Mouse (Mus musculus) kidney, adult 2 months (tissue): ENCODE results near the gene Med25. TPM values are rescaled to one million over a fixed set of nuclear protein-coding genes. Genes with fewer than 3 reads are reported as not detected.

Experiments
- DNase-seq: peaks from one replicate; pipeline ENCODE4 v3.0.0; 2021
- H3K27ac ChIP-seq: fragments of 200-500 bp; 2 replicates; pipeline ENCODE4 v1.5.1; 2012; ENCODE audit warnings: low read depth, low read length, control low read depth, inconsistent platforms; ENCODE audit not compliant: insufficient read depth
- H3K27me3 ChIP-seq: fragments of 200-500 bp; replicated peaks from 2 replicates; pipeline ENCODE4 v1.6.1; 2012; ENCODE audit warnings: mild to moderate bottlenecking, moderate library complexity, low read length, inconsistent platforms; ENCODE audit not compliant: control insufficient read depth, insufficient read depth
- H3K36me3 ChIP-seq: fragments of 200-500 bp; 2 replicates; pipeline ENCODE4 v1.6.1; 2012; ENCODE audit warnings: mild to moderate bottlenecking, moderate library complexity, low read length, inconsistent platforms; ENCODE audit not compliant: control insufficient read depth, insufficient read depth
- H3K4me1 ChIP-seq: fragments of 200-500 bp; 2 replicates; pipeline ENCODE4 v1.6.1; 2011; ENCODE audit warnings: low read length; ENCODE audit not compliant: control insufficient read depth, insufficient read depth
- H3K4me3 ChIP-seq: fragments of 200-500 bp; 2 replicates; pipeline ENCODE4 v1.5.1; 2011; ENCODE audit warnings: mild to moderate bottlenecking, low read depth, low read length, control low read depth; ENCODE audit not compliant: insufficient read depth
- CTCF ChIP-seq: fragments of 200-500 bp; conservative IDR thresholded peaks from 2 replicates; pipeline ENCODE4 v1.5.1; 2011; ENCODE audit warnings: low read depth, mild to moderate bottlenecking, control low read depth, low read length, moderate library complexity, mixed read lengths; ENCODE audit not compliant: insufficient read depth, insufficient read length
- POLR2A ChIP-seq: fragments of 200-500 bp; IDR thresholded peaks from one replicate; pipeline ENCODE4 v1.6.1; 2011; ENCODE audit warnings: low read depth, low read length, control low read depth
- WGBS: fragments of 180-500 bp; shearing (Covaris S2); methylation state at CpG from one replicate; pipeline ENCODE4 v1.1.7; 2018; 5-methylcytosine and 5-hydroxymethylcytosine counted together
- polyA plus RNA-seq: library from polyadenylated mRNA; depleted of rRNA; stranded (reverse); fragments of >200 nt; gene quantifications from 2 replicates; pipeline ENCODE4 v1.2.3, GENCODE M21; 2012

Med25 gene
- polyA plus RNA-seq, 1 experiment: 181 TPM

DNA sequence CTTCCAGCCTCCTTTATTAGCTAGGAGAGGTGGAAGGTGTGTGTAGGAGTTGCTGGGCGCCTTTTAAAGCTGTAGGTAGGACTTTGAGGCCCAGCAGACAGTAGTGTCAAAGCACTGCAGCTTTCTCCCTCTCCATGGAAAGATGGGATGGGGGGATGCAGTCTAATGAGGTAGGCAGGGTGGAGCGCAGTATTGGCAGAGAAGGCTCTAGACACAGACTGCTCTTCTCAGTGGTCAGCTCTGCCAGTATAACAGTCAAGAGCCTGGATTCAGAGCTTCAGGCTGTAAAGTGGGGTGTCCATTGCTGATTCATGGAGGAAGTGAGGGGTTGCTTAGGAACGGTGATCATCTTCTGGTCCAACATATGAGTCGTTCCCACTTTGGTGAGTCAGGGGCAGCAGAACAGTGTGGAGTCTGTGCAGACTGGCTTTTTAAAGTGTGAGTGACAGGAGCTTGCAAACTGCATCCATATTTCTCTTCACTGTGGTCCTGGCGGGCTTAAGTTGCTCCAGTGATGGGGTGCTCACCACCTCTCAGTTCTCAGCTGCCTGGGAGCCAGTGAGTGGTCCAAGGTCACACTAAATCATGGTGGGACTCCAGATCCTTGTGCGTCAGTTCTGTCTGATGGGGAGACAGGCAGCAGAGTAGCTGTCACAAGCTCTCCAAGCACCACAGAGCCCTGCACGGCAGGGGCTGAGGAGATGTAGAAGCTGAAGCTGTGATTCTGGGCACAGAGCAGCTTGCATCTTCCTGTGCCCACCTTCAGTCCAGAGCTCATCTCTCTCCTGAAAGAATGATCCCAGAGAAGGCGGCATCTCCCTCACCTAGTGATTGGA is 41.5 kb downstream of the Med25 start:
- peaks cover 26% of the 10 kb centered on the region for H3K4me1 ChIP-seq
- WGBS: 59% methylated on average over 8 of the region's 8 CpGs
- 0 out of 2 replicates have a peak, but pooled peaks cover 2% of the 10 kb centered on the region for H3K36me3 ChIP-seq
- TF ChIP-seq POLR2A (no peak), CTCF (no peak)
- DNase-seq: no peak
- no peaks in the 10 kb centered on the region for H3K27me3 ChIP-seq
- H3K27ac ChIP-seq: peak overlapping the region; percentile 98; the same call in 1 of the 2 replicates
- H3K4me3 ChIP-seq: peak overlapping the region; percentile 79

DNA sequence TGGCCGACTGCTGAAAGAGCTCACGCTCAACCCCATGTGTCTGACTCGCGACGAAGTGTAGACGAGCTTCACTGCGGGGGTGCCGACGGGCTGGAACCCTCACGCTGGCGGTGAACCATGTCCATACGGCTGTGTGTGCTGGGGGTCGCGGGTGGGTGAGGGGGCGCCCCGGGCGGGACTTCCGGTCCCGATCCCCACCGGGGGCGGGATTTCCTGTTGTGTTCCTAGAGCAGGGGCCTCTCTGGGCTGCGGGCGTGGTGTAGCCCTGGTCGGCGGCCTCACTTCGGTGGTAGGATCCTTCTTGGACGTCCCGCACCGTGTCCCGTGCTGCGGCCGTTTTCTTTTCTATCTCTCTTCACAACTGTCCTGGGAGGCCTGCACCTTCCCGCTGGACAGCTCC is 42.4 kb downstream of the Med25 start:
- Histone ChIP-seq H3K4me3 (peak overlapping the region; percentile 79), H3K36me3 (0 out of 2 replicates have a peak, but pooled peaks cover 4% of the 10 kb centered on the region), H3K27ac (peak overlapping the region; percentile 98), H3K4me1 (peaks cover 23% of the 10 kb centered on the region), H3K27me3 (no peaks in the 10 kb centered on the region)
- peak; percentile 84 for DNase-seq
- no peak for TF ChIP-seq POLR2A
- TF ChIP-seq CTCF: no peak
- WGBS: 0% methylated on average over 33 of the region's 33 CpGs

GRCm38 (mm10) chr7:44849416-44850111 is 42.9 kb downstream of the Med25 start:
- H3K4me1 ChIP-seq: peaks cover 21% of the 10 kb centered on the region
- under 1% methylated on average over 41 of the region's 41 CpGs for WGBS
- H3K27me3 ChIP-seq: no peaks in the 10 kb centered on the region
- peak; percentile 96 for DNase-seq
- peak overlapping the region; percentile 98 for H3K27ac ChIP-seq
- H3K4me3 ChIP-seq: peak overlapping the region; percentile 79
- 0 out of 2 replicates have a peak, but pooled peaks cover 4% of the 10 kb centered on the region for H3K36me3 ChIP-seq
- TF ChIP-seq CTCF: no peak
- TF ChIP-seq POLR2A: peak; percentile 3

DNA sequence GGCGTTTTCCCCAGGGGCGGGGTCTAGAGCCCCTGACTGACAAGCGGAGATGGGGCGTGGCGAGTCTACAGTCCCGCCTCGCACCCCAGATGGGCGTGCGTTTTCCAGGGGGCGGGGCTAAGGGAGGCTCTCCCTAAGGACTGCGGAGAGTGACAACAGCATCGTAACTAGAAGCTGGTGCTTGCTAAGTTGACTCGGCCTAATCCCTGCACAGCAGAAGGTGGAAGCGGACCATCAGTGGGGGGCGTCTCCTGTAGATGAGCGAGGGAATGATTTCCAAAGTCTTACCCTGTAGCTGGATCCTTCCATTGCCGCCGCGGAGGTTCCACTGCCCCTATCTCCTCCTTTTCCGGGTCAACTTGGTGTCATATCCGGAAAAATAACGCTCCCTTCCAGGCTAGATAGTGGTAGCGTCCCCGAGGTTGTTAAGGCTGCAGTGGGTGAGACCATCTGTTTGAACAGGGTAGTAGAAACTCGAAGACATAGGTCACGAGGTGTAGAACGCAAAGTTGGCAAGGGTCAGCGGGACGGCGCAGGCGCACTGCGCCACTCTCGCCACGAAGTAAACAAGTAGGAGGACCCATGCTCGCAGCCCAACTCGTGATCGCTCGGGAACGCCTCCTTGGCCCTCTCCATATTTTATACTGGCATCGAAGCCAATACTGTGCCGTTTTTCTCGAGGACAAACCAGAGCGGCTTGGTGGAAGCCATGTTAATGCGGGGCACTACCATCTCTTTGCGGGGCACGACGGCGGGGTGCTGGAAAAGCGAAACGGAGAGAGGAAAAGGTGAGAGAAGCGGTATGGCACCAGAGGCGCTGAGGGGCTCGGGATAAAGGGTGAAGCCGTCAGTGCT is 43.7 kb downstream of the Med25 start, which contains the start of the genes Akt1s1 and Tbc1d17:
TSS of gene Akt1s1 (plus strand) at position 431 of the 855 bp plus-strand sequence.
TSS of gene Tbc1d17 (minus strand) at position 519 of the 855 bp plus-strand sequence.
- Histone ChIP-seq H3K4me3 (peak within 1 kb of the TSS; percentile 79), H3K4me1 (peaks cover 21% of the 10 kb centered on the region), H3K36me3 (0 out of 2 replicates have a peak, but pooled peaks cover 4% of the 10 kb centered on the region), H3K27ac (peak within 1 kb of the TSS; percentile 98), H3K27me3 (no peaks in the 10 kb centered on the region)
- peak; percentile 100 for DNase-seq
- TF ChIP-seq CTCF (no peak), POLR2A (peak; percentile 72)
- under 1% methylated on average over 54 of the region's 54 CpGs for WGBS

DNA sequence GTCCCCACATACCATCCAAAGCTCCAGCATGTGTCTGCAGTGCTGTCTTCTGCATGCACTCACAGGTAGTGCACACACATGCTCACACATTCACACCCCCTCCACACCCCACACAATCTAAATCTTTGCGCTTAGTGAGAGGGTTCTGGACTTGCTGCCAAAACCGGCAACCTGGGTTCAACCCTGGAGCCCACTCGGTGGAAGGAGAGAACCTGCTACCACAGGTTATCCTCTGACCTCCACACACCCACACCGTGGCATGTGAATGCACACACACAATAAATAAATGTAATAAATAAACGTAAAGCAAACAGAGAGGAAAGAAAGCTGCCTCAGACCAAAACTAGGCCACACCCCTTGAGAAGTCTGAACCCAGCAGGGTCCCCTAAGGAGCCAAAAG is 44.7 kb downstream of the Med25 start:
- Histone ChIP-seq H3K4me1 (peaks cover 17% of the 10 kb centered on the region), H3K4me3 (peak overlapping the region; percentile 77), H3K27ac (no peak overlapping the region), H3K27me3 (no peaks in the 10 kb centered on the region), H3K36me3 (0 out of 2 replicates have a peak, but pooled peaks cover 4% of the 10 kb centered on the region)
- no peak for DNase-seq
- TF ChIP-seq POLR2A: no peak
- no peak for TF ChIP-seq CTCF
- WGBS: 45% methylated on average over 5 of the region's 5 CpGs

DNA sequence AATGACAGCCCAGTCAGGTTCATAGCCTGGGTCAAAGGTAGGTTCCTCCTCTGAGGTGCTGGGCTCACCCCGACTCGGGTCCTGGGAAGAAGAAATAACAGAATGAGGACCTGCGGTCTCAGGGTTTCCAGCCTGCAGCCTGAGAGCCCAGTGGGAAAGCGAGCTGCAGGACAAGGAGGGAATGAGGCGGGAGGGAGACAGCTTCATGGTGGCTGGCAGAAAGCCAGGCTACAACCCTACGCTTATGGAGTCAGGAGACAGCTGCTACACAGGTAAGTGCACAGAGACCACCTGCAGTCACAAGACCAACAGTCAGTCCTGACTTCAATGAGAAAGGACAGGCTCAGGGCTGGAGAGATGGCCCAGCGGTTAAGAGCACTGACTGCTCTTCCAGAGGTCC is 45.7 kb downstream of the Med25 start:
- Histone ChIP-seq H3K27me3 (no peaks in the 10 kb centered on the region), H3K36me3 (peaks cover 4% of the 10 kb centered on the region; the same call in 1 of the 2 replicates), H3K27ac (no peak overlapping the region), H3K4me1 (peaks cover 17% of the 10 kb centered on the region), H3K4me3 (no peak overlapping the region)
- TF ChIP-seq CTCF: no peak
- no peak for TF ChIP-seq POLR2A
- 93% methylated on average over 7 of the region's 7 CpGs for WGBS
- no peak for DNase-seq
